Mouse (Mus musculus) spleen, adult 2 months (tissue): ENCODE data around the gene Sumo1. TPM values are rescaled to one million over a fixed set of nuclear protein-coding genes. Genes with fewer than 3 reads are reported as not detected.

Source experiments
- DNase-seq, 2 experiments: peaks; one replicate each; pipeline versions ENCODE4 v3.0.0 to v3.0.0-alpha.2; 2012 to 2021; ENCODE audit warnings: low spot score in 2 of 2, low read depth in 1 of 2
- H3K27ac ChIP-seq: fragments of 200-500 bp; 2 replicates; pipeline ENCODE4 v1.5.1; 2012; ENCODE audit warnings: low read length, inconsistent platforms; ENCODE audit not compliant: insufficient read depth
- H3K27me3 ChIP-seq: fragments of 200-500 bp; 2 replicates; pipeline ENCODE4 v1.6.1; 2012; ENCODE audit warnings: mild to moderate bottlenecking, moderate library complexity, low read length, inconsistent platforms; ENCODE audit not compliant: control insufficient read depth, insufficient read depth
- H3K36me3 ChIP-seq: fragments of 200-500 bp; 2 replicates; pipeline ENCODE4 v1.6.1; 2012; ENCODE audit warnings: mild to moderate bottlenecking, low read length, inconsistent platforms; ENCODE audit not compliant: control insufficient read depth, insufficient read depth
- H3K4me1 ChIP-seq: fragments of 200-500 bp; 2 replicates; pipeline ENCODE4 v1.6.1; 2011; ENCODE audit warnings: inconsistent platforms; ENCODE audit not compliant: control insufficient read depth, insufficient read depth, insufficient read length
- H3K4me3 ChIP-seq: fragments of 200-500 bp; 2 replicates; pipeline ENCODE4 v1.5.1; 2011; ENCODE audit warnings: mild to moderate bottlenecking, inconsistent platforms; ENCODE audit not compliant: insufficient read depth, insufficient read length; ENCODE audit errors: extremely low read depth
- CTCF ChIP-seq: fragments of 200-500 bp; IDR thresholded peaks from 2 replicates; pipeline ENCODE4 v1.5.1; 2011; ENCODE audit warnings: mild to moderate bottlenecking, inconsistent platforms; ENCODE audit not compliant: insufficient read depth, insufficient read length, insufficient replicate concordance; ENCODE audit errors: extremely low read depth
- POLR2A ChIP-seq: fragments of 200-500 bp; IDR thresholded peaks from 2 replicates; pipeline ENCODE4 v1.6.1; 2011; ENCODE audit warnings: low read depth, low read length, inconsistent platforms
- WGBS: fragments of 180-500 bp; shearing (Covaris S2); methylation state at CpG from one replicate; pipeline ENCODE4 v1.1.7; 2018; 5-methylcytosine and 5-hydroxymethylcytosine counted together
- polyA plus RNA-seq: library from polyadenylated mRNA; depleted of rRNA; stranded (reverse); fragments of >200 nt; gene quantifications from 2 replicates; pipeline ENCODE4 v1.2.3, GENCODE M21; 2012

Gene Sumo1
- polyA plus RNA-seq, 1 experiment = 7.2 TPM

GRCm38 (mm10) chr1:59608920-59609319 lies 61.7 kb downstream of the Sumo1 start:
- Histone ChIP-seq H3K36me3 (no peaks in the 10 kb centered on the region), H3K4me1 (no peaks in the 10 kb centered on the region), H3K27me3 (no peaks in the 10 kb centered on the region), H3K4me3 (no peak overlapping the region), H3K27ac (peak overlapping the region; percentile 11; the same call in 1 of the 2 replicates)
- no peak for DNase-seq
- TF ChIP-seq POLR2A = no peak
- TF ChIP-seq CTCF = peak; percentile 12; the same call in 1 of the 2 replicates
- 74% methylated on average over 5 of the region's 5 CpGs for WGBS

GRCm38 (mm10) chr1:59608125-59608762 lies 62.4 kb downstream of the Sumo1 start:
- TF ChIP-seq POLR2A (no peak), CTCF (no peak)
- no peak overlapping the region; the same call in 1 of the 2 replicates for H3K4me3 ChIP-seq
- H3K27me3 ChIP-seq = no peaks in the 10 kb centered on the region
- peak overlapping the region; percentile 80 for H3K27ac ChIP-seq
- H3K4me1 ChIP-seq = no peaks in the 10 kb centered on the region
- no peaks in the 10 kb centered on the region for H3K36me3 ChIP-seq
- DNase-seq = peak in 1 of 2 experiments; percentile 23
- WGBS = 78% methylated on average over 7 of the region's 7 CpGs

- H3K36me3 ChIP-seq = no peaks in the 10 kb centered on the region
- no peak overlapping the region for H3K27ac ChIP-seq
- H3K4me1 ChIP-seq = no peaks in the 10 kb centered on the region
- DNase-seq = no peak
- H3K4me3 ChIP-seq = no peak overlapping the region
- TF ChIP-seq CTCF (no peak), POLR2A (no peak)
- WGBS = 87% methylated on average over 7 of the region's 7 CpGs
- no peaks in the 10 kb centered on the region for H3K27me3 ChIP-seq
These were observed 63.6 kb downstream of the Sumo1 start for GRCm38 (mm10) chr1:59607071-59607470.

- no peak overlapping the region for H3K4me3 ChIP-seq
- H3K36me3 ChIP-seq = no peaks in the 10 kb centered on the region
- H3K27ac ChIP-seq = no peak overlapping the region
- 96% methylated on average over 13 of the region's 13 CpGs for WGBS
- no peaks in the 10 kb centered on the region for H3K4me1 ChIP-seq
- TF ChIP-seq CTCF = no peak
- TF ChIP-seq POLR2A = no peak
- no peaks in the 10 kb centered on the region for H3K27me3 ChIP-seq
- DNase-seq = no peak
These were observed 64.2 kb downstream of the Sumo1 start for GRCm38 (mm10) chr1:59606479-59606878.

- H3K36me3 ChIP-seq = no peaks in the 10 kb centered on the region
- H3K4me1 ChIP-seq = no peaks in the 10 kb centered on the region
- no peak for TF ChIP-seq CTCF
- TF ChIP-seq POLR2A = no peak
- no peak overlapping the region for H3K27ac ChIP-seq
- DNase-seq = no peak
- 83% methylated on average over 11 of the region's 11 CpGs for WGBS
- H3K4me3 ChIP-seq = no peak overlapping the region
- no peaks in the 10 kb centered on the region for H3K27me3 ChIP-seq
These were observed 66.7 kb downstream of the Sumo1 start for GRCm38 (mm10) chr1:59603893-59604292.

- Histone ChIP-seq H3K4me1 (no peaks in the 10 kb centered on the region), H3K27ac (no peak overlapping the region), H3K27me3 (no peaks in the 10 kb centered on the region), H3K36me3 (no peaks in the 10 kb centered on the region), H3K4me3 (no peak overlapping the region)
- TF ChIP-seq CTCF = no peak
- WGBS = 78% methylated on average over 2 of the region's 2 CpGs
- DNase-seq = no peak
These were observed 67.3 kb downstream of the Sumo1 start for GRCm38 (mm10) chr1:59603417-59603712.

GRCm38 (mm10) chr1:59602531-59603416 lies 67.9 kb downstream of the Sumo1 start:
- peak in 1 of 2 experiments; percentile 27 for DNase-seq
- Histone ChIP-seq H3K27ac (peak overlapping the region; percentile 69), H3K4me1 (no peaks in the 10 kb centered on the region), H3K27me3 (no peaks in the 10 kb centered on the region), H3K4me3 (no peak overlapping the region), H3K36me3 (no peaks in the 10 kb centered on the region)
- no peak for TF ChIP-seq POLR2A
- TF ChIP-seq CTCF = no peak
- WGBS = 60% methylated on average over 11 of the region's 11 CpGs
